Mouse (Mus musculus) thymus, postnatal 36 days (tissue): ENCODE results near the gene Fam133b.
A peak's percentile ranks its signal among the peaks of the same experiment; 100 is the strongest.

ENCODE experiments used
- DNase-seq, 2 experiments: peaks; one replicate each; pipeline ENCODE4 v3.0.0; 2022; ENCODE audit warnings: mixed read lengths in 2 of 2

The Fam133b gene

DNA sequence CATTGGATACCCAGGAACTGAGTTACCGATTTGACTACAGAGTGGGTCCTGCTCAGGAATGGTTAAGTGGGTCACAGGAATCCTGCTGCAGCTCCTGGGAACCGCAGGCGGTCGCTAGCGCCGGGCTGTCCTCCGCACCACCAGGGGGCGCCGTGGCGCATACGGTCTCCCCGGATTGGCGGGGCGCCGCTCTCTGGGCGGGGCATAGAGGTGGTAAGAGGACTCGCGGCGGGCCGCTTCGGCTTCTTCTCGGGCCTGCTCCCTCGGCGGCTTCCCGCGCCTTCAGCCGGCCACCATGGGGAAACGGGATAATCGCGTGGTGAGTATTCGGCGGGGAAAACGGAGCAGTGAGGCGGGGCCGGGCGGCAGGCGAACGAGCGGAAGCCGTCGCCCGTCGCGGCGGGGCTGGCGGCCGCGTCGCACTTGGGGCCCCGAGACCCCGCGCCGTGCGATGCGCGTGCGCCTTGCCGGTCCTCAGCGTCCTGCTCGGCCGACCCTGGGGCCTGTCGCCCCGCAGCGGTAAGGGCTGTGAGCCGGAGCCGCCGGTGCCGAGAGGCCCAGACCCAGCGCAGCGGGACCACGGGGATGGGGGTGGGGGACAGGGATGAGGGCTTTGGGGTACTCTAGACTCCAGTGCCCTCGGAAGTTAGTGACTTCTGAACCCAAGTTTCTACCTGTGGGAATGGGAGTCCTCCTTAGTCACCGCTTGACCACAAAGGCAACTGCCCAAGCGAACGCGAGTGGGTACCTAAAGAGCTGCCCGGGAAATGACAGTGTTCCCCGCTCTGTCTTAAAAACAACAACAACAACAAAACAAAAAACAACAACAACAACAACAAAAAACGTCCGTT lies at the start of gene Fam133b:
Gene Fam133b (plus strand): TSS at position 205 of the 851 bp plus-strand sequence.
- DNase-seq: peak; percentile 92 to 95

DNA sequence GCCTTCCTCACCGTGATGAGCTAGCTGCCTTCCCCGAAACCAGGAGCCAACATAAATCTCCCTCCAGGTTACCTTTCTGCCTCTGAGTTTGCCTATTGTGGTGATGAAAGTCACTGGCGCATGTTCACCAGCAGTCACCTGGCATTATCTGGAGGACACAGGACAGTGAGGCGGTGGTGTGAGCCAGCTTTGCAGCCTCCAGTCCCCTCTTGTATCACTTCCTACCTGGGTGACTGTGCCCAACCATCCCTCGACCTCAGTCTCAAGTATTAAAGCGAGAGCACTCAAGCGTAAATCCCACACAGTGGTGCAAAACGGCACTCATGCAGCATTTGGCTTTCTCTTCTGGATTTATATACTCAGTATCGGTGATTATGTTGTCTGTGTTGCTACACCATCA lies 49.7 kb upstream of the Fam133b start:
- DNase-seq: no peak

DNA sequence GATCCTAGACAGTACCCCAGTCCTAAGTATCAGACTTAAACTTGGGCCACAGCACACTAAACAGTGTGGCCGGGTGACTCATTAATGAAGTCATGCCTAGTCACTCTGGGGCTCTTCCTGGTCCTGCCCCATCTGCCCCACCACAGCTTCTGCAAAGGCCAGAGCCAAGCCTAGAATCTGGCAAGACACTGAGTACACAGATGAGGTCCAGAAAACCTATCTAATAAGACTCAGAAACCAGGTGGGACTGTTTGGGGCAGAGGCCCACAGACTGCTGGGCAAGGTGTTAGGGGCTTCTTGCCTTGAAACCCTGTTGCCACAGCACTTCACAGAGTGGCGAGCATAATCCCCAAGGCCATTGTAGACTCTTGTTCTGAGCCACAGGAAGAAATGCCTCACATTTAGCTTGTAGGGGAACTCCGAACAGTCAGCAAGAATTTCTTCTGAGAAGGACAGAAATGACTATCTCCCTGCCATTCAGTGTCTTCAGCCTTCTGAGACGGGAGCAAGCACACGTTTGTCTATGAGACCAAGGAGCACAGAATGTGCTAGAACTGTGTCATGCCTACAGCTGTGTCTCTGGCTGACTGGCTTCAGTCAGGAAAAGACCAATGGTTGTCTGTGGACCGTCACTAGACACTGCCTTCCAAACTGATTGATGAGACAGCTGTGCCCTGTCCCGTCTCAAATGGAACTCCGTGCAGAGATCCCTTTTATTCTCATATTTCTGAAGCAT lies 49.0 kb upstream of the Fam133b start:
- DNase-seq: no peak

DNA sequence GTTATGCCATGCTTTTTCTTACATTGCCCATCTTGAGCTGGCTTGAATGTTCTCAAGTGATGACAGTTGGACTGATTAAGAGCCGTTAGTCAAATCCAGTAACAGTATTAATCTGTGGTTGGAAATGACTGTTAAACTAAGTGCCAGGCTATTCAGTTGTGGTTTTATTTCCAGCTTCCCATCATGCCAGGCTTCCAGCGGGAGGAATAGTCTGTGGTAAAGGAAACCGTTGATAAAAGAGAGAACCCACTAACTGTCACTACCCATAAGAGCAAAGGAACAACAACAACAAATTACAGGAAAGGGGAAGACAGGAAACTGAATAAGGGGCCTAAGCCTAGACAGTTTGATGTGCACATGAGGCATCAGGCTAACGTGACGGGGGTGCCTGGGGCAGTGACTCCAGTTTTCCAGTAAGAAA lies 46.1 kb upstream of the Fam133b start:
- peak; percentile 17 to 29 for DNase-seq

DNA sequence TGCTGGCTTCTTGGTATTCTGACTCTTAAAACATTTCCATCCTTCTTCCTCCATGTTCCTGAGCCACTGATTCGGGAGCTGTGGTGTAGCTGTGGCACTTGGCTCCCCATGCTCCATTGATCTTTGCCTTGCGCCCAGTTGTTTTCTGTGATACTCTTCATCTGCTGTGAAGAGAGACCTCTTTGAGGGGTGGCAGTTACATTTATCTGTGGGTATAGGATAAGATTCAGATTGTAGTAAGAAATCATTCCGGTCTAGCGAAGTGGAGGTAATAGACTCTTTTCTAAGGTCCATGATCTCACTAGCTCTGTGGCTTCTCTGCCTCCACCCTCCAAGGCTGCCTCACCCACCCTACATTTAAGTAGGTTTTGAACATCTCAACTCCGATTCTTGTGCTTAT lies 43.3 kb upstream of the Fam133b start:
- DNase-seq: no peak

DNA sequence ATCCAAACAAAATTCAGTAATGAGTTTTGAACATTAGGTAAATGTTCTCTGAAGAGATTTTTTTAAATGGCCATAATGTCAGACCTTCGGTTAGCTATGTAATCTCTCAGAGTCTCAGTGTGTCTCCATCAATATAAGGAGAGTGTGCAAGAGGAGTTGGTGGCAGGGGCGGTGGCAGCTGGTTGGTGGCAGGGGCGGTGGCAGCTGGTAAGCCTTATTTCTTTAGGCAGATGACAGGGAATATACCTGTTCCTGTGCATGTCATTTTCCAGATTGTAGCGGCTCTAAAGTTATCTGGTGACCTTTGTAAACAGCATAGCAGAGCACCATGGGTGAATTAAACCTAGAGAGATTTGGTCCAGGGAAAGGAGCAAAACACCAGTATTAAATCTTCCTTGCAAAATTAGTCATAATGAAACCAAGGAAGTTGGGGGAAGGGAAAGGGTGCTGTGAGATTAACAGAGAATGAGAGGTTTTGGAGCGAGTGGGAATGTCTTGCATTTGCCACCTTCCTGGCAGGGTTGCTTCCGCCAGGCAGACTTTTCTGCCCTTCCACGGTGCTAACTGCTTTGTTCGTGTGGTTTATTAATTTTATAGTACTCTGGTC lies 42.6 kb upstream of the Fam133b start:
- DNase-seq: peak in 1 of 2 experiments; percentile 16

DNA sequence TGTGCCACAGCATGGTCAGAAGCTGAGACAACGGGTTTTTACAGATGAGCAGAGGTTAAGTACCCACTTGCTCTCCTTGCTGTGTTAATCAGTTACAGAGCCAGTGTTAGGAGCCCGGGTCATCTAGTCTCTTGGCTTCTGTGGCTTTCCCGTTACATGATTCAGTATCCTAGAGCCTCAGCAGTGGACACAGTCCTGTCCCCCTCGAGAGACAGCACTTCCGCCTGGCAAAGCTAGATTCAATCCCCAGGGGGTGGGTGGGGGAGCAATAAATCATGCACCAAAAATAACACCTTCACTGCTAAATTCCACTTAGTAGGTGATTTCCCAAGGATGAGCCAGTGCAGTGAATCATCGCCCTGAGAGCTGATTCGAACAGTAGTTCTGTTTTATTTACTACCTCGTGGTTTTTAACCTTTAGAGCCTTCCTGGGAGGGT lies 42.0 kb upstream of the Fam133b start:
- DNase-seq: peak in 1 of 2 experiments; percentile 12

DNA sequence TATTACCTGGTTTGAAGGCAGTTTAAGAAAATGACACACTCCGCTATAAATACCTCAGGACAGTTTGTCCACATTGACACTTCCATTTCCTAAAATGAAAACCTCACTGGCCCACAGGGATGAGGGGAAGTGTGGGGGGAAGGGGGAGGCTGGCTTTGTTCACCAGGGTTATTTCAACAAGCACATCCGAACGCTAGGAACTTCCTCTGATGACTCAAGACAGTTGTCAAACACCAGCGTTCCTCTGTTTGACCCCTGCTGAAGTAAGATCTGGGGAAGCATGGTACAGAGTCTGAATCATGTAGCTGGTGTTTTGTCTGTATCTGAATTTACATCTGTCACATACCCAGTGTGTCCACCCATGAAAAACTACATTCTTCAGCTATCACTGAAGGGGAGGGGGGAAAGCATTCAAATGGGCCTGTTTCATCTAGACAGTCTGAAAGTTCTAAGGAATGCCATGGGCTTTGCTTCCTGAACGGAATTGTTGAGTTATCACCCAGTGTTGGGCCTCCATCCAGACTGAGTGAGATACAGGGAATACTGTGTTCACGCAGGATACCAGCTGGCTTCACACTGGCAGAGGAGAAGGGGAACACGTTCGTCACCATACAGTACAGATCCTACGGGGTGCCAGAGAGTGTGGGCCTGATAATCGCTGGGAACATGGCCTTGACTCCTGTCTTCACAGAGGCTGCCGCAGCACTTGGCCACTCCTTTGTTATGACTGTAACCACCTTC lies 40.9 kb upstream of the Fam133b start:
- peak; percentile 23 to 28 for DNase-seq

DNA sequence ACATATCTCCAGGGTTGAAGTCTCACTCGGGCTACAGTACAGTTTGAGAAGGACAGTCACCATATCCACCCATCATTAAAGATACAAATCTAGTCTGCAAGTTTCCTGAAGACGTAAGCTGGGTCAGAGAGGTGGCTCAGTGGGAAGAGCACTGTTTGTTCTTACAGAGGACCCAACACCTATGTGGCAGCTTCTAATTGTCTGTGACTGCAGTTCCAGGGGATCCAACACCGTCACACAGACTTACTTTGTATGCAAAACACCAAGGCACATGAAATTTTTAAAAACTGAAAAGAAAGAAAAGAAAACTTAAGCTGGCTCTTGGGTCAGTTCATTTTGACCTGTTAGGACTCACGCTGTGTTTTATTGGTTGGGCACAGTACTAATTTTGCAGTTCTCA lies 40.3 kb upstream of the Fam133b start:
- no peak for DNase-seq

DNA sequence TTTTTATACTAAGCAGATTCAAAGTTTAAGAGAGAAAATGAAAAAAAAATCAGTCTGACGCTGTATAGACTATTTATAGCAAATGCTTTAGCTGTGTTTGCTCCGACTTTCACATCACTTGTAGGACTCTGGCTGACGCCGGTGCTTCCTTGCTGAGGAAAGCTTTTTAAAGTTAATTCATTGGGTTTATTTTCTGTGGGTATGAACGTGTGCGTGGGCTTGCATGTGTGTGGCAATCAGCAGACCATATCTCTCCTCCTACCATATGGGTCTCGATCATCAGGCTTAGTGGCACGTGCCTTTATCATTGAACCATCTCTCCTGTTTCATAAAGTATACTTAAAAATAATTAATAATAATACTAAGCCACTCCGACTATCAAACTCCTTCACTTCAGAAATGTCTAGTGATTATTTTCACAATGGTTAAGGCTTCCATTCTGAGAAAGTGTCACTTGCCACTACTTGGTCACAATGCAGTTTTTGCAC lies 39.8 kb upstream of the Fam133b start:
- no peak for DNase-seq

DNA sequence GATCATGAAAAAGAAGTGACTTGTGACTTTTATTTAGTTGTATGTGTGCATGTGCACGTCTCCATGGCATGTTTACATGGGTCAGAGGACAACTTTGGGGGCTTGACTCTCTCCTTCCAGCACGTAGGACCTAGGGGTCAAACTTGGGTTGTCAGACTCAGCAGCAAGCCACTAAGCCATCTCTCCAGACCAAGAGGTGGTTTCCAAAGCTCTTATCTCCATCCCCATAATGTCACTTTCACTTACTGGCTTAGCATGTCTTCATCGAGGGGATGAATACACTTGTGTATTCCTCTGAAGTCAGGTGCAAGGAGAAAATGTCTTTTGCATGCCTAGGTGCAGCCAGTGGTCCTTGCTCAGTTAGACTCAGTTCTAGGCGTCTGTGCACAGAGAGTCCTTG lies 39.2 kb upstream of the Fam133b start:
- no peak for DNase-seq

DNA sequence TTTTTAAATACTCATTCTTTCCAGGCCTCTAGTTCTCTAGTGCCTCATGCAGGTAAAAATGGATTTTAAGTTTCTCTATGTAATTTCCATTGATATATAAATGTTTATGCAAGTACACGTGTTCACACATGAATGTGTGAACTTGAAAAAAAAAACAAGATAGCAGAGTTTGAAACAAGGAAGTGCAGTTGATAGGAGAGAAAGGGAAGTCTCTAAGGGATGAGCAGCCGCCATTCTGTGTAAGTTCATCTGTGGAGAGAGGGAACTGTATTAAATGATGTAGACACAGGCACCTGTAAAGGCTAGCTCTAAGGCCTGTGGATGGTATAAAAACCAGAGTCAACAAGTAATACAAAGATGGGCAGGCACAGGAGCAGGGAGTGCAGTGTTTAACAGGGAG lies 38.1 kb upstream of the Fam133b start:
- no peak for DNase-seq

DNA sequence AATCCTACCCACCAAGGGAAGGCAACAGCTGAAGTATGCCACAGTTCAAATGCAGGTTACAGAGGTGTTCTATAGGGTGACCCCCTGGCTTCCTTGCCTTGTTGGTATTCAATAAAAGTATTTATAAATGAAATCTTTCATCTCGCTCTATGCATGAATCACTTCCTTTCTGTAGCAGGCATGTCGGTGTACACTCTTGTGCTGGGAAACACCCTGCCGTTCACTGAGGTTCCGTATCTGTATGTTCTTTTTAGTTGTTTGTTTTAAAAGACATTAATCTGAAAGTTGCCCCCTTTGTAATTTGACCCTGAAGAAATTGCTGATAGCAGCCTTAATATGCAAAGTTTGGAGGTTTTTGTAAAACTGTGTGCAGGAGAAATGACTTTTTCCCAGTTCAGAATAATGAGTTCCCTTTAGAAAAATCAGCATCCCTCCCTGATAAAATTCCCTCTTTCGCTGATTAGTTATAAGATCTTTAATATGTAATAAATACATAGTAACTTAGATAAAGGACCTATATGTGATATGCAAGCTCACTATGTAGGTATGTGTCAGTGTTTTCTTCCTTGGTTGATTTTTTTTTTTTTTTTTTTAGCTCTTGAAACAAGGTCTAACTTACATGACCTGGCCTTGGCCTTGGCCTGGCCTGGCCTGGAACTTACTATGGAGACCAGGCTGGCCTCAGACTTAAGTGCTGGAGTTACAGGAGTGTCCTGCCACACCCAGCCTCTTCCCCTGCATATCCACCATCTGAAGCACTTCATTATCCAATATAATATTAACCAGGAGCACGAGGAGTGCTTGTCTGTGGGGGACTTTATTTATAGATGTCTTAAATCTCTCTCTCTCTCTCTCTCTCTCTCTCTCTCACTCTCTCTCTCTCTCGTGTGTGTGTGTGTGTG lies 34.9 kb upstream of the Fam133b start:
- DNase-seq: no peak

DNA sequence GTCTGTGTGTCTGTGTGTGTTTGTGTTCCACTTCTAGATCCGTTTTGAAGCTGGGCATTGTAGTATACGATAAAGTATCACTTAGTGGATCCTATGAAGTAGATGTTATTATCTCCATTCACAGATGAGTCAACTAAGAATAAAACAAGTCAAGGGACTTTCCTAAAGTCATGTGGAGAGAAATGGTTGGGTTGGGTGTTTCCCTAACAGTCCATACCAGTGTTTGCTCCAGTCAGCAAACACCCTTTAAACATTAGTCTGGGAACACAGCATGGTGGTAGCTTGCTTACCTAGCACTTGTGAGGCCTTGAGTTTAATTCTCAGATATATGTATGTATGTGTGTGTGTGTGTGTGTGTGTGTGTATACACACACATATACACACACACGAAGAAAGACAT lies 34.1 kb upstream of the Fam133b start:
- no peak for DNase-seq

DNA sequence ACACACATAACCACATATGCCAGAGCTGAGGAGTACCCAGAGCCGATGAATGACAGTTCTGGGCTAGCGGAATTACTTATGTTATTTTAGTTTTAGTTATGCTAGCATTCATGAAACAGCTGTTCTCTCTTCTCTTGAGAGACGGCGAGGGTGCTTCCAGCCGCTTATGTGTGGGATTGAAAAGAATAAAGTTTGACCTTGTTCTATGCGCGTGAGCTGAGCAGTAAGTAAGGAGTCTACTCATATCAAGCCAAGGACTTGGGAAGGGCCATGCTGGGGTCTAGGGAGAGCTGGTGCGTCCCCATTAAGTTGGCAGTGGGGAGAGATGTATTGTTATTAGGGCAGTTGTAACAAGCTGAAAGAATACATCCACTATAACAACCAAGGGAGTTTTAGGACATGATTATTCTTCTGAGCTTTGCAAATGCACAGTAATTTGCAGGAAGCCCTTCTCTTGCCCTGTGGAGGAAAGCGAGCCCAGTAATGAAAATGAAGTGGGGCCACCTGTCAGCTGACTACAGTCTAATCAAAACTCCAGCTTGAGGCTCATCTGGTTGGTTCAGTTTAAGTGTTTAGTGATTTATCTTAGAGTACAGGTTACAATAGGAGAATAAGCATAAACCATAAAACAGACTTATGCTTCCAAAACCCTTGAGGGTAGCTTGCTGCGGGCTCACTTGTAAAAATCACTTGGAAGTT lies 32.4 kb upstream of the Fam133b start:
- no peak for DNase-seq

DNA sequence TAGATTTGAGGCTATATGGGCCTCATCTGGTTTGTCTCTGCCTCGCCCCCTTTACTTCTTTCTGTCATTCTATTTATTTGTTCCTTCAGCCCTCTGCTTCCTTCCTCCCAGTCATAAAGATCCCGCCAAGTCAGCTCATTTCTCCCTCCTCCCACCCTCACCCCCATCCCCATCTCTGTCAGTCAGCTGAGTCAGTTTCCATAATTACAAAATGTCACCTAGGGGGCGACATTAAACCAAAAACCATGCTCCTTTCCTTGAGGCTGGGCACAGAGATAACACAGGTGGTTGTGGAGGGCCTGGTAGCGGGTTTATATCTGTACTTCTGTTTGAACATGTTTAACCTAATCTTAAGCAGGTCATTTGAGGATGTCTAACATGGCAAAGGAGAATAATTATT lies 31.0 kb upstream of the Fam133b start:
- no peak for DNase-seq

DNA sequence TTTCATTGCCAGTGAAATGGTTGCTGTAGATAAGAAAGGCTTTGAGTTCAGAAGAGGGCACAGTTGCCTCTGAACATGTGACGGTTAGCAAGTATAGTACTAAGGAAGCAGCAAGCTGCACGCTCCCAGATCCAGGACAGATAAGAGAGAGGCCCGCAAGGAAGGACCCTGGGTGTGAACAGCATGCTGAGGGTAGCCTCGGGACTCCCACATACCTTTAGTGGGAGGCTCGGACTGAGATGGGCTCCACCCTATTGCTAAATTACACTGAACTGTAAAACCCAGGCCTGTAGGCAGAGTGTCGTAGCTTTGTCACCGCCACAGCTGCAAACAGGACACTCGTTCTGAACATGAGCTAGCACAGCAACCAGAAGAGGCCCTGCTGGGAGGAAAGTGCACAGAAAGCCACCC lies 28.7 kb upstream of the Fam133b start:
- DNase-seq: no peak

DNA sequence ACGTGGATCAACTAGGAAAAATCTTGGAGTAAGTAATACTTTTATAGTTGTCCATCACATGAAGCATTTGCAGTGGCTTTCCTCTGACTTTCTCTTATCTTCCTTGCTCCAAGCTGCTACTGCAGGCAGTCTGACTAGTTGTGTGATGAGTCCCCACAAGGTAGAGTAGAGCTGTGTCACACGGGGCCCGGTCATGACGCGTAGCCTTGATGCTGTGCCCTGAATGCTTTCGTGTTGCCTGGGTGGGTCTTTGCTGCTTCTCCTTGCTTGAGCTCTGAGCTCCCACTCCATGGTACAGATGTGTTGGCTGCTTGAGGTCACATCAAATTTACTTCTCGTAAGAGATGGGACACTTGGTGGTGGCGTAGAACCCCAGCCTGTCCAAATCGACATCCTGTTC lies 28.2 kb upstream of the Fam133b start:
- no peak for DNase-seq

DNA sequence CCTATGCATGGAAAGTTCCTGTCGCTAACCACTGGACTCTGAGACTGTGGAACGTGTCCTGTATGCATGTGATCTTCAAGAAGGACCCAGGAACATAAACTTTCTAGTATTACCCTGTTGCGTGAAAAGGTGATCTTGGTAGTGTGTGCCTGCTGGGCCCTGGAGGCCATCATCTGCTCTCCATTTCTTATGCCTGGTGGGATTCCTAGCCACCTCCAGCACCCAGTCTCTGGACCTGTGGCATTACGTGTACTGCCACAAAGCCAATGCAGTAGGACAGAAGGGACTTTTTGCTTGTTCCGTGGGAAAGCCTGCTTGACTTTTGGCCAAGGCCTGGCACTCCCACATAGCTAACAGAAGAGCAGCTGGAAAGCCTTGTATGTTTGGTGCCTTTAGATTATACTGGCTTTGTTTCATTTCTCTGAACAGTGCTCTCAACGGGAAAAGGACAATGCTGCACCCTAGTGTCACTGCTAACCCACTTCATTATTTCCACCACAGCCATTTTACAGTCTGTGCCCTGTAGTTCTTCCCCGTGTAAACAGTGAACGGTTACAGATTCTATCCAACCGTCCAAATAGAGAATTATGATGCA lies 27.1 kb upstream of the Fam133b start:
- no peak for DNase-seq

DNA sequence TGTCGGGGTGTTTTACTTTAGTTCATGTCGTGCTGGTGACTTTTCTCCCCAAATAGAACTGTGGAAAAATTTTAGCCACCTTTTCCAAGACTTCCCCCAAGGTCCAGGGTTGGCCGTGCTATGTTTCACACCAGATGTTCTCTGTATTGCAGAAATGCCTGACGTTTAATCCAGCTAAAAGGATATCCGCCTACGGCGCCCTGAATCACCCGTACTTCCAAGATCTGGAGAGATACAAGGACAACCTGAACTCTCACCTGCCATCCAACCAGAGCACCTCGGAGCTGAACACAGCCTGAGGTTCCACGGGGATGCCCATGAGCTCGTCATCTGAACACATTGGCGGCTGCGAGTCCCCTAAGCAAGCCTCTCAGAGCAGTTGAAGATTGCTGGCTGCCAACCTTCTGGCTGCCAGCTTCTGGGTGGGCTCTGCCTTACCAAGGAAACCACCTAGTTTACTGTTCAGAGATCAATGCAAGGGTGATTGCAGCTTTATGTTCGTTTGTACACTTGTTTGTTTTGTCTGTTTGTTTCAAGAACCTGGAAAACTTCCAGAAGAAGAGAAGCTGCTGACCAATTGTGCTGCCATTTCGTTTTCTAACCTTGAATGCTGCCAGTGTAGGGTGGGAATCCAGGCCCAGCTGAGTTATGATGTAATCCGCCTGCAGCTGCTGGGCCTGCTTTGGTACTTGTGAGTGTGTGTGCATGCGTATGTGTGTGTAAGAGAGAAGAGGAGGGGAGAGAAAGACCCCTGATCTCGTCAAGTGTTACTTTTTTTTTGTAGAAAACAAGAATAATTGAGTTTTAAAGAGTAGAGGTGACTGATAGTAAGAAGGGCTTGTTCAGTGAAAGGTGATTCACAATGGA lies 22.9 kb upstream of the Fam133b start:
- DNase-seq: no peak
